Mouse (Mus musculus) embryonic facial prominence, embryonic 14.5 days (tissue): ENCODE measurements around the gene Jakmip3. TPM values are rescaled to one million over a fixed set of nuclear protein-coding genes. Genes with fewer than 3 reads are reported as not detected.

Source experiments
- ATAC-seq: fragments of 200-750 bp; cut with Nextera tagmentation; 2 replicates; pipeline ENCODE4 v1.8.0; 2017; ENCODE audit warnings: low read depth, moderate number of reproducible peaks, moderate TSS enrichment
- DNase-seq: peaks from one replicate; pipeline ENCODE4 v3.0.0-alpha.2; 2015; ENCODE audit warnings: low spot score
- H3K27ac ChIP-seq: fragments of 300-500 bp; sonication (generic); replicated peaks from 2 replicates; pipeline ENCODE4 v1.5.1; 2014; ENCODE audit warnings: low read depth, mild to moderate bottlenecking, low read length, moderate library complexity
- H3K27me3 ChIP-seq: fragments of 300-500 bp; sonication (generic); replicated peaks from 2 replicates; pipeline ENCODE4 v1.6.1; 2014; ENCODE audit warnings: low read length; ENCODE audit not compliant: control insufficient read depth, insufficient read depth
- H3K36me3 ChIP-seq: fragments of 300-500 bp; sonication (generic); 2 replicates; pipeline ENCODE4 v1.6.1; 2014; ENCODE audit warnings: low read length, mixed read lengths; ENCODE audit not compliant: control insufficient read depth, insufficient read depth
- H3K4me1 ChIP-seq: fragments of 300-500 bp; sonication (generic); 2 replicates; pipeline ENCODE4 v1.6.1; 2014; ENCODE audit warnings: antibody characterized with exemption, low read length; ENCODE audit not compliant: control insufficient read depth, insufficient read depth
- H3K4me2 ChIP-seq: fragments of 300-500 bp; sonication (generic); 2 replicates; pipeline ENCODE4 v1.6.1; 2014; ENCODE audit warnings: low read depth, mild to moderate bottlenecking, low read length, moderate library complexity, mixed read lengths
- H3K4me3 ChIP-seq: fragments of 300-500 bp; sonication (generic); 2 replicates; pipeline ENCODE4 v1.5.1; 2014; ENCODE audit warnings: low read depth, mild to moderate bottlenecking, low read length
- H3K9ac ChIP-seq: fragments of 300-500 bp; sonication (generic); 2 replicates; pipeline ENCODE4 v1.6.1; 2014; ENCODE audit warnings: low read depth, mild to moderate bottlenecking, low read length, moderate library complexity, mixed read lengths
- H3K9me3 ChIP-seq: fragments of 300-500 bp; sonication (generic); 2 replicates; pipeline ENCODE4 v1.6.1; 2016; ENCODE audit warnings: low read length; ENCODE audit not compliant: control insufficient read depth
- WGBS: fragments of 180-500 bp; shearing (Covaris S2); extraction: QIAGEN DNeasy Blood & Tissue Kit; methylation state at CpG from one replicate; pipeline ENCODE4 v1.1.7; 2014; 5-methylcytosine and 5-hydroxymethylcytosine counted together
- polyA plus RNA-seq: library from polyadenylated mRNA; unstranded; fragments of >200 nt; fragmentation: Nextera tagmentation; extraction: Ambion mirVana; gene quantifications from 2 replicates; pipeline ENCODE4 v1.2.1, GENCODE M21; 2014

Jakmip3 gene
- polyA plus RNA-seq, 1 experiment from 2014 or later = 0.46 TPM

DNA sequence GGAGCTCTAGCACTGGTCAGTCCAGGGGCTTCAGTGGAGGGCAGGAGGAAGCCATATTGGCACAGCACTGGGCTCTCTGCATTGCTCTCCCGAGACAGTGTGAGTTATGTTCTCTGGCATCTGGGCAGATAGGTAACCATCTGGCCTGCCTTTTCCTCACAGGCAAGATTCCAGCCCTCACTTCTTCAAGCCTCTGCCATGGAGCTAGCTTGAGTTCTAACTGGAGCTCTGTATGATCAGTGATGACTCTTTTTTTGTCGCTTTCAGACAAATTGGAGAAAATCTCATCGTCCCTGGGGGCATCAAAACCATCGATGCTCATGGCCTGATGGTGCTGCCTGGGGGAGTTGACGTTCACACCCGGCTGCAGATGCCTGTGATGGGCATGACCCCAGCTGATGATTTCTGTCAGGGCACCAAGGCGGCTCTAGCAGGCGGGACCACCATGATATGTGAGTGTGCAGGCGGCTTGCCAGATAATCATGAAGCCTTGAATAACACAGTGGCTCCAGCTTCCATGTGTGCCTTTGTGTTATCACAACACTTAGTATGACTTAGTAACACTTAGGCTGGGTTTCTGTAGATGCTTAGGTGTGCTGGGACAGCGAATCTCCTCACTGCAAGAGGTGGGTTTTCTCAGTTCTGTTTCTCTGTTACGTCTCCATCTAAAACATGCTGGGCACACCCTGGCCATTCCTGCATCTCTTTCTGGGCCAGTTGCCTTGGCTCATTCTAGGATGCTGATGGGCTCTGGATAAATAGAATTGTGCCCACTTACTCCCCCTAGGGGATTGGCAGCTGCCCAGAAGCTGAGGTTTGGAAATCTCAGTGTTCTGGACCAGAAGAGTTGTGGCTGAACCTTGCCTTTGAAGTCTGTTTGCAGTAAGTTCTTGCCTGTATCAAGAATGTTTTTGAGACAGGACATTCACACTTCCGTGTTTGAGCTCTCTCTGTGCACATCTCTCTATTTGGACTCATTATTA lies 149.7 kb downstream of the Jakmip3 start:
- H3K4me1 ChIP-seq = peaks cover 11% of the 10 kb centered on the region; the same call in 1 of the 2 replicates
- H3K27ac ChIP-seq = no peak overlapping the region
- no peak for ATAC-seq
- DNase-seq = no peak
- no peaks in the 10 kb centered on the region for H3K9me3 ChIP-seq
- H3K27me3 ChIP-seq = no peaks in the 10 kb centered on the region; the same call in 1 of the 2 replicates
- H3K36me3 ChIP-seq = peaks cover 20% of the 10 kb centered on the region; the same call in 1 of the 2 replicates
- H3K4me2 ChIP-seq = no peak overlapping the region
- H3K4me3 ChIP-seq = no peak overlapping the region
- WGBS = 83% methylated on average over 12 of the region's 12 CpGs
- H3K9ac ChIP-seq = no peak overlapping the region

DNA sequence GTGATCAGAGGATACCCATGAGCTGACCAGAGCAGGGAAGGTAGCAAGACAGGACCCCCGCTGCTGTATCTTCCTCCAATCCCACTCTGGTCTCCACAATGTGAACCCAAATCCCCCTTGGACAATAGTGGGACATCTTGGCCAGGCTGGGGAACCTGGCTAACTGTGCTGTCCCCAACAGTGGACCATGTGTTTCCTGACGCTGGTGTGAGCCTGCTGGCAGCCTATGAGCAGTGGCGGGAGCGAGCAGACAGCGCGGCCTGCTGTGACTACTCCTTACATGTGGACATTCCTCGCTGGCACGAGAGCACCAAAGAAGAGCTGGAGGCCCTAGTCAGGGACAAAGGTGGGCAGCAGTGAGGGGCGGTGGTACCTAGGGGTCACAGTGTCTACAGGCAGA lies 151.2 kb downstream of the Jakmip3 start:
- H3K9me3 ChIP-seq = no peaks in the 10 kb centered on the region
- ATAC-seq = no peak
- no peaks in the 10 kb centered on the region; the same call in 1 of the 2 replicates for H3K27me3 ChIP-seq

DNA sequence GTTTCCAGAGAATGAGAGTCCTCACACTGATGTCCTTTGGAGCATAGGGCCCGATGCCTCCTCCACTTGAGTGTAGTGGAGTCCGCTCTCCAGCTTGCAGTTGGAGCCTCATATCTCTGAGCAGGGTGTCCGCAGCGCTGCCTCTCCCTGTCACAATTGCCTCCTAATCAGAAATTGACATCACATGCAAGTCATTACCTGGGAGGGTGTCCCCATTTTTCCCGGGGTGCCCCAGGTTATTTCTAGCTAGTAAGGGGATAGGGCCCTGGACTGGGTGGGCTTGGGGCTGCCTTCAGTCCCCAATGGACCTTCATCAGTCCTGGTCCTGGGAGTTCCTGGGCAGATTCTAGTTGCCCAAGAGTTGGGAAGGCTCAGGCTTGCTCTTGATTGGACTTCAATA lies 152.1 kb downstream of the Jakmip3 start:
- Histone ChIP-seq H3K9me3 (no peaks in the 10 kb centered on the region), H3K4me3 (no peak overlapping the region), H3K9ac (no peak overlapping the region), H3K27me3 (no peaks in the 10 kb centered on the region), H3K27ac (no peak overlapping the region), H3K36me3 (peaks cover 20% of the 10 kb centered on the region; the same call in 1 of the 2 replicates), H3K4me2 (no peak overlapping the region), H3K4me1 (peaks cover 6% of the 10 kb centered on the region; the same call in 1 of the 2 replicates)
- DNase-seq = no peak
- WGBS = 94% methylated on average over 5 of the region's 5 CpGs
- ATAC-seq = no peak

More for the DNA sequence above, 151.2 kb downstream of the Jakmip3 start:
- Histone ChIP-seq H3K4me2 (no peak overlapping the region), H3K27ac (no peak overlapping the region), H3K4me3 (no peak overlapping the region), H3K9ac (no peak overlapping the region), H3K4me1 (peaks cover 11% of the 10 kb centered on the region; the same call in 1 of the 2 replicates), H3K36me3 (peaks cover 20% of the 10 kb centered on the region; the same call in 1 of the 2 replicates)
- WGBS = 87% methylated on average over 9 of the region's 9 CpGs
- DNase-seq = no peak

DNA sequence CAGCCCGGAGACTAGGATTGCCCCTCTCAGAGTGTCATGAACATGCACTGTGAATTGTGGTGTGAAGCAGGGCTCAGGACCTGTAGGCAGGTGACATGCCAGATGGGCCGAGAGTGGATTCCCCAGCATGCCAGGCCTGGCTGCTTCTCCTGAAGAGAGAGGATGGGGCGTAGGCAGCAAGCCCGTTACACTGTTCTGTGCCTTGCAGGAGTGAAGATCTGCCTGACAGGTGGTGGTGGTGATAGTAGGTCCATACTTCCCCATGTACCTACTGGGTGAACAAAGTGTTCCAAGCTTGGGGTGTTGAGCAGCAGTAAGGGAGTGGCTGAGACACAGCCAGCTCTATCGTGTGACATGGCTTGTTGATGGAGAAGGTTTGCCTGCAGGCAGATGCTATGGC lies 152.6 kb downstream of the Jakmip3 start:
- ATAC-seq (no peak), DNase-seq (no peak)
- H3K27ac ChIP-seq = no peak overlapping the region
- no peaks in the 10 kb centered on the region for H3K9me3 ChIP-seq
- 0 out of 2 replicates have a peak, but pooled peaks cover 1% of the 10 kb centered on the region for H3K4me1 ChIP-seq
- H3K9ac ChIP-seq = no peak overlapping the region
- H3K4me2 ChIP-seq = no peak overlapping the region
- no peak overlapping the region for H3K4me3 ChIP-seq
- peaks cover 20% of the 10 kb centered on the region; the same call in 1 of the 2 replicates for H3K36me3 ChIP-seq
- H3K27me3 ChIP-seq = no peaks in the 10 kb centered on the region
- WGBS = 91% methylated on average over 5 of the region's 5 CpGs

DNA sequence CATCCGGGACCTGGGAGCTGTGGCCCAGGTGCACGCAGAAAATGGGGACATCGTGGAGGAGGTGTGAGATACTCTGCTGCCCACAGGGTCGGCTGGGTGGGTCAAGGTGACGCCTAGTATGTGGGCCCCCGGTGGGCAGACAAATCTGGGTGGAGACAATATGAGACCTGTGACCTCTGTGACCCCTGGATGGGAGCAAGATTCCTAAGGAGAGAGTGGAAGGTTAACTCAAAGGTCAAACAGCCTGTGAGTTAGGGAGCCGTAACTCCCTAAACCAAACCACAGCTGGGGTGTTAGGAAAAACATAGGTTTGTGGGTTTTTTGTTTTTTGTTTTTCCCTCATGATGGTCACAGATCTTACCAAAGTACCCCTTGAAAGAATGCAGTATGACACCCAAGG lies 153.3 kb downstream of the Jakmip3 start:
- ATAC-seq (no peak), DNase-seq (no peak)
- H3K4me2 ChIP-seq = no peak overlapping the region
- H3K27ac ChIP-seq = no peak overlapping the region
- H3K27me3 ChIP-seq = no peaks in the 10 kb centered on the region
- H3K9me3 ChIP-seq = no peaks in the 10 kb centered on the region
- no peak overlapping the region for H3K9ac ChIP-seq
- no peak overlapping the region for H3K4me3 ChIP-seq
- 76% methylated on average over 7 of the region's 7 CpGs for WGBS
- H3K4me1 ChIP-seq = no peaks in the 10 kb centered on the region
- H3K36me3 ChIP-seq = peaks cover 20% of the 10 kb centered on the region; the same call in 1 of the 2 replicates

DNA sequence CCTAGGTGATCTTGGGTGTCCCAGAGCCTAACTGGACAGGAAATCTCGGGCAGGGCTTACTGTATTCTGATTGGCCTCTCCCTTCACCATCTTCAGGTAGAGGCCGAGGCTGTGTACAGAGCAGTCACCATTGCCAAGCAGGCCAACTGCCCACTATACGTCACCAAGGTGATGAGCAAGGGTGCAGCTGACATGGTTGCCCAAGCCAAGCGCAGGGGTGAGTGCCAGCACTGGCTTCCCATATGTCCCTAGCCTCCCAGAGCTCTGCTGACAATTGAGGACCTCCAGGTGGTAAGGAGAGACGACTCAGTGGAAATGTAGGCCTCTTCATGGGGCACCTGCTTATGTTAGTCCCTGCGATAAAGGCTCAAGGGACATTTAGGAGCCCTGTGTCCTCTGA lies 154.2 kb downstream of the Jakmip3 start:
- H3K4me1 ChIP-seq = no peaks in the 10 kb centered on the region
- no peaks in the 10 kb centered on the region for H3K27me3 ChIP-seq
- DNase-seq (no peak), ATAC-seq (no peak)
- peaks cover 16% of the 10 kb centered on the region; the same call in 1 of the 2 replicates for H3K36me3 ChIP-seq
- no peak overlapping the region for H3K27ac ChIP-seq
- no peaks in the 10 kb centered on the region for H3K9me3 ChIP-seq
- H3K9ac ChIP-seq = no peak overlapping the region
- H3K4me2 ChIP-seq = no peak overlapping the region
- H3K4me3 ChIP-seq = no peak overlapping the region
- WGBS = 84% methylated on average over 6 of the region's 6 CpGs

DNA sequence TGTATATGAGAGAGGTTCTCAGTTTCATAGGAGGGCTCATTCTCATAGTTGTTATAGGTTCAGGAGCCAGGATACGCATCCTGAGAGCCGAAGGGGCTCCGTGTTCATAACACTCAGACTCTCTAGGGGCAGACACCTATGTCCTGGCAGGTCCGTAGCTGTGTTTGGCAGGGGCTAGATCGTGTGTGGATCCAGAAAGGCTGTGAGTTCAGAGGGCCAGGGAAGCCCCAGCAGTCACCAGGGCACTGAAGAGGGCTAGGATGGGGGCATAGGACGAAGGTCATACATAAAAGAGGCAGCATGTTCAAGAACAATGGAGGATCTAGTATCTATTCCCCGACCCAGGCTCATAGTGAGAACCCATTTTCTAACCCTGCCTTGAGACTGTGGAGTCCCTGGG lies 154.8 kb downstream of the Jakmip3 start:
- DNase-seq (no peak), ATAC-seq (no peak)
- WGBS = 89% methylated on average over 7 of the region's 7 CpGs
- Histone ChIP-seq H3K4me1 (no peaks in the 10 kb centered on the region), H3K4me3 (no peak overlapping the region), H3K9me3 (no peaks in the 10 kb centered on the region), H3K9ac (no peak overlapping the region), H3K27me3 (no peaks in the 10 kb centered on the region), H3K27ac (no peak overlapping the region), H3K36me3 (peaks cover 11% of the 10 kb centered on the region; the same call in 1 of the 2 replicates), H3K4me2 (no peak overlapping the region)

DNA sequence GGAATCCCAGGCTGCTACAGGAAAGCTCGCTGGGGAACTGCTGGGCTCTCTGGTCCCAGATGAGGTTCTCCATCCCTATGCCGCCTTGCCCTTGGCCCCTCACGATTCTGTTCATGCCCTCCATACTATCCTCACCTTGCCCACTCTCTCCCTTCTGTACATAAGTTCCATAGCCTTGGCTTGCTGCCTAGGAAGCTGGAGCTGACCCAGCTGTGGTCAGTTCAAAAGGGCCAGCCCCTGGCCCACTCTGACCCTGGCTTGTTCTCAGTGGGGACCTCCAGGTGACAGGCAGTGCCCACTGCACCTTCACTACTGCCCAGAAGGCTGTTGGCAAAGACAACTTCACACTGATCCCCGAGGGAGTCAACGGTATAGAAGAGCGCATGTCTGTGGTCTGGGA lies 155.9 kb downstream of the Jakmip3 start:
- ATAC-seq = no peak

More for the DNA sequence above, 155.9 kb downstream of the Jakmip3 start:
- no peak for DNase-seq
- no peaks in the 10 kb centered on the region for H3K4me1 ChIP-seq
- H3K9me3 ChIP-seq = no peaks in the 10 kb centered on the region
- no peak overlapping the region for H3K4me3 ChIP-seq
- 90% methylated on average over 6 of the region's 6 CpGs for whole genome bisulfite sequencing
- H3K4me2 ChIP-seq = no peak overlapping the region
- no peak overlapping the region for H3K27ac ChIP-seq
- H3K27me3 ChIP-seq = no peaks in the 10 kb centered on the region
- H3K36me3 ChIP-seq = peaks cover 4% of the 10 kb centered on the region; the same call in 1 of the 2 replicates
- H3K9ac ChIP-seq = no peak overlapping the region
